Mouse (Mus musculus) kidney, embryonic 14.5 days (tissue): ENCODE measurements around the gene Mmel1. TPM values are rescaled to one million over a fixed set of nuclear protein-coding genes. Genes with fewer than 3 reads are reported as not detected.

ENCODE experiments used
- ATAC-seq: fragments of 200-750 bp; cut with Nextera tagmentation; 2 replicates; pipeline ENCODE4 v1.8.0; 2017; ENCODE audit warnings: moderate number of reproducible peaks, mild to moderate bottlenecking, moderate TSS enrichment, moderate library complexity; ENCODE audit not compliant: low FRiP score, low TSS enrichment
- H3K27ac ChIP-seq: fragments of 300-500 bp; sonication (generic); 2 replicates; pipeline ENCODE4 v1.5.1; 2014; ENCODE audit warnings: low read depth, mild to moderate bottlenecking, low read length, moderate library complexity, mixed read lengths
- H3K27me3 ChIP-seq: fragments of 300-500 bp; sonication (generic); 2 replicates; pipeline ENCODE4 v1.6.1; 2014; ENCODE audit warnings: mild to moderate bottlenecking, low read length; ENCODE audit not compliant: control insufficient read depth, insufficient read depth
- H3K36me3 ChIP-seq: fragments of 300-500 bp; sonication (generic); 2 replicates; pipeline ENCODE4 v1.6.1; 2014; ENCODE audit warnings: low read length, mixed read lengths; ENCODE audit not compliant: control insufficient read depth, insufficient read depth
- H3K4me1 ChIP-seq: fragments of 300-500 bp; sonication (generic); 2 replicates; pipeline ENCODE4 v1.6.1; 2014; ENCODE audit warnings: low read length, mixed read lengths; ENCODE audit not compliant: control insufficient read depth, insufficient read depth
- H3K4me2 ChIP-seq: fragments of 300-500 bp; sonication (generic); replicated peaks from 2 replicates; pipeline ENCODE4 v1.6.1; 2014; ENCODE audit warnings: low read depth, mild to moderate bottlenecking, low read length
- H3K4me3 ChIP-seq: fragments of 300-500 bp; sonication (generic); 2 replicates; pipeline ENCODE4 v1.5.1; 2014; ENCODE audit warnings: mild to moderate bottlenecking, low read length
- H3K9ac ChIP-seq: fragments of 300-500 bp; sonication (generic); 2 replicates; pipeline ENCODE4 v1.6.1; 2014; ENCODE audit warnings: low read depth, mild to moderate bottlenecking, low read length, moderate library complexity
- H3K9me3 ChIP-seq: fragments of 300-500 bp; sonication (generic); 2 replicates; pipeline ENCODE4 v1.6.1; 2016; ENCODE audit warnings: low read length; ENCODE audit not compliant: control insufficient read depth
- WGBS: fragments of 180-500 bp; shearing (Covaris S2); extraction: QIAGEN DNeasy Blood & Tissue Kit; methylation state at CpG from one replicate; pipeline ENCODE4 v1.1.7; 2014; 5-methylcytosine and 5-hydroxymethylcytosine counted together
- polyA plus RNA-seq: library from polyadenylated mRNA; unstranded; fragments of >200 nt; fragmentation: Nextera tagmentation; extraction: Ambion mirVana; gene quantifications from 2 replicates; pipeline ENCODE4 v1.2.1, GENCODE M21; 2014

Mmel1 gene
- polyA plus RNA-seq, 1 experiment from 2014 or later: not detected

GRCm38 (mm10) chr4:154908490-154908889 lies 39.1 kb downstream of the Mmel1 start:
- peaks cover 12% of the 10 kb centered on the region; the same call in 1 of the 2 replicates for H3K4me1 ChIP-seq
- WGBS: 89% methylated on average over 5 of the region's 5 CpGs
- H3K36me3 ChIP-seq: no peaks in the 10 kb centered on the region
- H3K27me3 ChIP-seq: no peaks in the 10 kb centered on the region
- H3K9me3 ChIP-seq: no peaks in the 10 kb centered on the region
- no peak for ATAC-seq
- no peak overlapping the region for H3K27ac ChIP-seq
- H3K9ac ChIP-seq: no peak overlapping the region
- no peak overlapping the region for H3K4me3 ChIP-seq
- H3K4me2 ChIP-seq: no peak overlapping the region

GRCm38 (mm10) chr4:154910606-154911522 lies 41.5 kb downstream of the Mmel1 start:
- H3K27ac ChIP-seq: no peak overlapping the region
- no peaks in the 10 kb centered on the region for H3K9me3 ChIP-seq
- H3K9ac ChIP-seq: no peak overlapping the region
- H3K4me3 ChIP-seq: no peak overlapping the region
- H3K27me3 ChIP-seq: no peaks in the 10 kb centered on the region
- 36% methylated on average over 15 of the region's 15 CpGs for WGBS
- no peak for ATAC-seq
- H3K4me1 ChIP-seq: peaks cover 5% of the 10 kb centered on the region; the same call in 1 of the 2 replicates
- H3K36me3 ChIP-seq: no peaks in the 10 kb centered on the region
- H3K4me2 ChIP-seq: no peak overlapping the region

- H3K27me3 ChIP-seq: no peaks in the 10 kb centered on the region
- peaks cover 5% of the 10 kb centered on the region; the same call in 1 of the 2 replicates for H3K4me1 ChIP-seq
- H3K27ac ChIP-seq: no peak overlapping the region
- 72% methylated on average over 2 of the region's 2 CpGs for WGBS
- H3K36me3 ChIP-seq: no peaks in the 10 kb centered on the region
- H3K4me2 ChIP-seq: no peak overlapping the region
- no peak overlapping the region for H3K4me3 ChIP-seq
- H3K9me3 ChIP-seq: no peaks in the 10 kb centered on the region
- ATAC-seq: no peak
- no peak overlapping the region for H3K9ac ChIP-seq
Measured at GRCm38 (mm10) chr4:154911644-154912043, 42.3 kb downstream of the Mmel1 start.

DNA sequence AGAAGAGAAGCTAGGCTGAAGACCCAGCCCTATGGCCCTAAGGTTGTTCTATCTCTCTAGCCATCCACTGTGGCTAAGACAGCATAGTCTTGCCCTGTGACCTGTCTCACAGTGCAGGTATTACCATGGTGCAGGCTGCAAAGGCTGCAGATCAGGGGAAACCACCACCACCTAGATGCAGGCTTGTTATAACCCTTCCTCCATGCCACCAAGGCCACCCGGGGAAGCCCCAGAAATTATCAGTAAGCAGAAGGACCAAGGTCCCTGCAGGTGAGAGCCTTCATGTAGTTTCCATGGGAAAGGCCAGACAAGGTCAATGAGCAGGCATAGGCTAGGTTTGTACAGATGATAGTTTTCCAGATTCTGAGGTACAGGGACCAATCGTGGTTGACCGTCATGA lies 44.5 kb downstream of the Mmel1 start:
- H3K4me2 ChIP-seq: no peak overlapping the region
- WGBS: 98% methylated on average over 3 of the region's 3 CpGs
- no peaks in the 10 kb centered on the region for H3K27me3 ChIP-seq

GRCm38 (mm10) chr4:154914252-154914651 lies 44.9 kb downstream of the Mmel1 start:
- 92% methylated on average over 4 of the region's 4 CpGs for WGBS
- Histone ChIP-seq H3K27me3 (no peaks in the 10 kb centered on the region), H3K36me3 (no peaks in the 10 kb centered on the region), H3K4me1 (peaks cover 5% of the 10 kb centered on the region; the same call in 1 of the 2 replicates), H3K9me3 (no peaks in the 10 kb centered on the region), H3K9ac (no peak overlapping the region), H3K4me3 (no peak overlapping the region), H3K27ac (no peak overlapping the region), H3K4me2 (no peak overlapping the region)
- no peak for ATAC-seq

More for the DNA sequence above, 44.5 kb downstream of the Mmel1 start:
- H3K36me3 ChIP-seq: no peaks in the 10 kb centered on the region
- H3K4me3 ChIP-seq: no peak overlapping the region
- H3K27ac ChIP-seq: no peak overlapping the region
- H3K9me3 ChIP-seq: no peaks in the 10 kb centered on the region
- peaks cover 5% of the 10 kb centered on the region; the same call in 1 of the 2 replicates for H3K4me1 ChIP-seq
- ATAC-seq: no peak
- no peak overlapping the region for H3K9ac ChIP-seq

- WGBS: 86% methylated on average over 3 of the region's 3 CpGs
- H3K4me2 ChIP-seq: no peak overlapping the region
- no peaks in the 10 kb centered on the region for H3K27me3 ChIP-seq
- no peak for ATAC-seq
- no peaks in the 10 kb centered on the region for H3K9me3 ChIP-seq
- no peak overlapping the region for H3K4me3 ChIP-seq
- H3K9ac ChIP-seq: no peak overlapping the region
- peaks cover 5% of the 10 kb centered on the region; the same call in 1 of the 2 replicates for H3K4me1 ChIP-seq
- H3K27ac ChIP-seq: no peak overlapping the region
- no peaks in the 10 kb centered on the region for H3K36me3 ChIP-seq
Measured at GRCm38 (mm10) chr4:154914707-154915106, 45.3 kb downstream of the Mmel1 start.

DNA sequence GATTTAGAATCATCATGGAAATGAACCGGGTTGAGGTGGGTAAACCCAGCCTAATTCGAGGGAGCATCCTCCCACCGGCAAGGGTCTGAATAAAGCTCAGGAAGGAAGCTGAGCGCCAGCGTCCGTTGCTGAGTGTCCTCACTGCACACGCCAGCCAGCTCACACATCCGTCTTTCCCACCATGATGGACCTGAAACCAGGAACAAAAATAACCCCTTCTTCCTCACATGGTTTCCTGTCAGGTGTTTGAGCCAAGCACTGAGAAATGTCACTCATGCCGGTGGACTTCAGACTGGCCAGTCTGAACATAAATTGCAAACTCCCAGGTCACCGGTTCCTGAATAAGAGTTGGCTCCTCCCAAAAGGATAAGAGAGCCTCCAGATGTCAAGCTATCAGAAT lies 45.9 kb downstream of the Mmel1 start:
- WGBS: 76% methylated on average over 10 of the region's 10 CpGs
- Histone ChIP-seq H3K27ac (no peak overlapping the region), H3K4me1 (peaks cover 5% of the 10 kb centered on the region; the same call in 1 of the 2 replicates), H3K4me2 (no peak overlapping the region), H3K9ac (no peak overlapping the region), H3K4me3 (no peak overlapping the region), H3K9me3 (no peaks in the 10 kb centered on the region), H3K36me3 (no peaks in the 10 kb centered on the region), H3K27me3 (no peaks in the 10 kb centered on the region)
- ATAC-seq: no peak

DNA sequence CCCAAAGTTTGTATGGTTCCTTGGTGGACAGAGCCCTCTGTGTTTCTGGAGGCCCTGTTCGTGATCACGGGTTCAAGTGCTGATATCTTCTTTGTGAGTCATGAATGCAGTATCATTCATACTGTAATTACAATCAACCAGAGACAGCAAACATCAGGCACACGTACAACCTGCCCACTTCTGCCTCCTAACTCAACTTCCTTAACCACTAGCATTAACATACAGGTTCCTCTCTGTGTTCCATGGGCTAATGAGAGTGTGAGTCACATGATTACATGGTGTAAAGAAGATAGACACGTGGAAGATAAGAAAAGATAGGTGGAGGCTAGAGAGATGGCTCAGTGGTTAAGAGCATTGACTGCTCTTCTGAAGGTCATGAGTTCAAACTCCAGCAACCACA lies 47.3 kb downstream of the Mmel1 start:
- no peak for ATAC-seq
- no peaks in the 10 kb centered on the region for H3K4me1 ChIP-seq
- H3K27me3 ChIP-seq: no peaks in the 10 kb centered on the region
- no peak overlapping the region for H3K9ac ChIP-seq
- H3K9me3 ChIP-seq: no peaks in the 10 kb centered on the region
- 82% methylated on average over 4 of the region's 4 CpGs for WGBS
- H3K4me2 ChIP-seq: no peak overlapping the region
- H3K4me3 ChIP-seq: no peak overlapping the region
- no peak overlapping the region for H3K27ac ChIP-seq
- H3K36me3 ChIP-seq: no peaks in the 10 kb centered on the region

DNA sequence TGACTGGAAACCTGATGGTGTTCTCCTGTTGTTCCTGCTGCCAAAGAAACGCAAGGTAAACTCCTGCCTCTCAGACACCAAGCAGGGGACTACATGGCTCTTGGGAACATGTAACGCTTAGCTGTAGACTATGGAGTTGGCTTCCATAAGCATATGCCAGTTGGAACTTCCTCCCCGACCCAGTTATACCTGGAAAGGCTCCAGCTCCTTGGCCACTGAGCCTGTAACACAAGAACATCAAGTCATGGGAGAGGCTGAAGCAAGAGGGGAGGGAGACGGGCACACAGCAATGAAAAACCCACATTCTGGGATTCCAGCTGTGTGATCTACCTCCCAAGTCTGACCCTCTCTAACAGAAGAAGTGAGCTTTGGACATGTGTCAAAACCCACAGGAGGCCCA lies 52.9 kb downstream of the Mmel1 start:
- ATAC-seq: no peak
- H3K4me1 ChIP-seq: peaks cover 1% of the 10 kb centered on the region; the same call in 1 of the 2 replicates
- no peak overlapping the region for H3K4me2 ChIP-seq
- H3K9me3 ChIP-seq: no peaks in the 10 kb centered on the region
- no peak overlapping the region for H3K4me3 ChIP-seq
- 76% methylated on average over 4 of the region's 4 CpGs for WGBS
- H3K9ac ChIP-seq: no peak overlapping the region
- H3K27me3 ChIP-seq: no peaks in the 10 kb centered on the region
- H3K27ac ChIP-seq: no peak overlapping the region
- no peaks in the 10 kb centered on the region for H3K36me3 ChIP-seq
